Mouse (Mus musculus): Measurements from ENCODE around the gene Zfyve19. TPM values are rescaled to one million over a fixed set of nuclear protein-coding genes. Genes with fewer than 3 reads are reported as not detected.
A peak's percentile ranks its signal among the peaks of the same experiment; 100 is the strongest.

Zfyve19 gene
- polyA plus RNA-seq, 1 experiment = 23.2 TPM

DNA sequence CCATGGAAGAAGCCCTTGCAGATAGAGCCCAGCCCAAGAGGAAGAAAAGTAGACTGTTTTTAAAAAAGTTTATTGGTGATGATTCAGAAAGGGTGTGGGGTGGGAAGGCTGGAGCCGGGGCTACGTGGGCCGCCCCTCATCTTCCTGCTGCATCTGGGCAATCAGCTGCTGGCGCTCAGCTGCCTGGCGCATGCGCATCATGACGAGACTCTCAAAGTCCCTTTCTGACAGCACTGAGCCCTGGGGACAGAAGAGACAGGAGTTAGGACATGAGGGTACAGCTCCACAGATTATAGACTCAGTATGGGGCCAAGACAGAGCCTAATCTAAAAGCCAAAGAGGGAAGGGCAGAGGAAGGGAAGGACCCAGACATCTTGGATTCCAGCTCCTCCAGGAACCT is 36.0 kb upstream of the Zfyve19 start:
- TF ChIP-seq MYOD1 (IDR thresholded peaks at IDR 0.05; ENCODE audit: control insufficient read depth in 1 of 3, insufficient read length in 2 of 3, low read depth in 2 of 3) (no peak), POLR2AphosphoS2 (IDR thresholded peaks at IDR 0.05; ENCODE audit: insufficient read length, low read depth) (no peak), CEBPB (IDR thresholded peaks at IDR 0.05; ENCODE audit: insufficient read depth, poor library complexity, severe bottlenecking) (no peak), MAX (IDR thresholded peaks at IDR 0.05; ENCODE audit: low read depth) (no peak), POLR2A (IDR thresholded peaks at IDR 0.05; ENCODE audit: insufficient read length, low read depth) (no peak), MYOG (IDR thresholded peaks at IDR 0.05; ENCODE audit: control insufficient read depth in 1 of 3, insufficient read depth in 1 of 3, insufficient read length in 2 of 3, low read depth in 2 of 3) (no peak), TCF3 (IDR thresholded peaks at IDR 0.05; ENCODE audit: insufficient read length, low read depth) (no peak), SRF (IDR thresholded peaks at IDR 0.05; ENCODE audit: control insufficient read depth, insufficient read length, low read depth) (no peak)
- Histone ChIP-seq H3K27me3 (ENCODE audit: control insufficient read depth, insufficient read depth, insufficient read length) (no peaks in the 10 kb centered on the region), H3K79me2 (ENCODE audit: control insufficient read depth, insufficient read depth) (peaks cover 8% of the 10 kb centered on the region), H3ac (ENCODE audit: control insufficient read depth, insufficient read length) (no peak overlapping the region), H3K4me3 (no peak overlapping the region), H3K36me3 (ENCODE audit: control insufficient read depth, insufficient read depth) (no peaks in the 10 kb centered on the region), H3K4me2 (ENCODE audit: low read depth) (peak overlapping the region; percentile 80)

DNA sequence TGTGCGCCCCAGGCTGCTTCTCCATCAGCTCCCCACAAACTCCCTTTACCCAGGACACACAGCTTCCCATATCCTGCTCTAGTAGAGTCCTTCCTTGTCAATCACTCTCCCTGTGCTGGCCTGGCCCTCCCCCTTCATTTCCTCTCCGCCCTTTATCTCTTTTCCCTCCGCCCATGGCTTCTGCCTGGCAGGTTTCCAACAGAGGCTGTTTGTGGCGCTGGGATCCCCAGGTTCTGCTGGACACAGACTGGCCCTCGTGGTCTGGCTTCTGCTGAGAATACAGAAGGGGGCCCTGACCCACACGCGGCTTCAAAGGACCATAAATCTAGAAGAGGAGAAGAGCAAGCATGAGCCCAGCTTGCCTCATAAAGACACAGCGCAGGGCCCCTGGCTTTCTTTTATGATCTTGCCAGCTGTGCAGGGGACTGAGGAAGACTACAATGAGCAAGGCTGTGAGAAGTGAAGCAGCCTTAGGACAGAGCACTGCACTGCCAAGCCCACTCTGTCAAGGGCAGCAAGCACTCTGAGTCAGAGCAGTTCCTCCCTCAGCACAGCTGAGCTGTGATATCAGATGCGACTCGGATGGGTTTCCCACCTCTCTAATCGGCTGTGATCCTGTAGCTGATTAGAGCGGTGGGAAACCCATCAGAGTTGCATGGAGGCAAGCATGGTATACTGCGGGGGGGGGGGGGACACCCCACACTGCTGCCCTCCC is 35.4 kb upstream of the Zfyve19 start:
- TF ChIP-seq MYOG (IDR thresholded peaks at IDR 0.05; ENCODE audit: control insufficient read depth in 1 of 3, insufficient read depth in 1 of 3, insufficient read length in 2 of 3, low read depth in 2 of 3) = peak in 1 of 3 experiments; percentile 81
- TF ChIP-seq MYOD1 (IDR thresholded peaks at IDR 0.05; ENCODE audit: control insufficient read depth in 1 of 3, insufficient read length in 2 of 3, low read depth in 2 of 3) = peak in 1 of 3 experiments; percentile 67
- no peak for TF ChIP-seq E2F4 (IDR thresholded peaks at IDR 0.05; ENCODE audit: insufficient read depth)
- Histone ChIP-seq H3K36me3 (ENCODE audit: control insufficient read depth, insufficient read depth) (no peaks in the 10 kb centered on the region), H3ac (ENCODE audit: control insufficient read depth, insufficient read length) (no peak overlapping the region), H3K4me2 (ENCODE audit: low read depth) (peak overlapping the region; percentile 80), H3K4me3 (peak overlapping the region; percentile 29), H3K79me2 (ENCODE audit: control insufficient read depth, insufficient read depth) (peaks cover 8% of the 10 kb centered on the region), H3K27me3 (ENCODE audit: control insufficient read depth, insufficient read depth, insufficient read length) (no peaks in the 10 kb centered on the region)

DNA sequence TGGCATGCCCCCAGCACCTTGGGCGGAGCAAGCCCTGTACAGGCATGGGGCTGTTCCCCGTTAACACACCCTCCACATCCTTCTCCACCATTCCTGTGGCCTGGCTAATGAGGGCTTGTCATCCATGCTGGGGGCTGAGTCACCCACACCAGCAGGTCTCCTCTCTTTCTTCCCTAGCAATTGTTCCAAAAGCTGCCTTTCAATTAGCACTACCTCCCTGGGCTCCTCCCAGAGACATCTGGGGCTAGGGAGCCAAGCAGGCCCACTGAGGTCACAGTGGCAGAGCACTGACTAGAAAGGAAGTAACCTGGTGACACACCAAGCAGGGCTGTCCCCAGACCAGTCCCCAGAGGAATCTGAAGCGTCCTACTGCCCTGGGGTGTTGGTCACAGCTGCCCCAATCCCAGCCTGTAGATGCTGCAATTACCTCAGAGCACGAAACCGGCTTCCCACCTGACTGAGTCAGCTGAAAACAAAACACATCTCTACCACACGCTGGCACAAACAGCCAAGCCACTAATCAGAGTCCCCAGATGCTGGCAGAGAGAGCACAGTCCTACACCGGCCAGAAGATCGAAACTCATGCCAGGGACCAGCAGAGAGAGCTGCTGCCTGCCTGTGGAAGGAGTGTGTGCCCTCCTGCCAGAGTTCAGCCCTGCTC is 34.3 kb upstream of the Zfyve19 start, which contains the start of gene Gm14137:
Gene Gm14137, plus strand, starts transcription at position 519 of the 661 bp plus-strand sequence.
- Histone ChIP-seq H3K36me3 (ENCODE audit: control insufficient read depth, insufficient read depth) (no peaks in the 10 kb centered on the region), H3ac (ENCODE audit: control insufficient read depth, insufficient read length) (no peak within 1 kb of the TSS), H3K79me2 (ENCODE audit: control insufficient read depth, insufficient read depth) (peaks cover 8% of the 10 kb centered on the region), H3K4me3 (peak within 1 kb of the TSS; percentile 29), H3K4me2 (ENCODE audit: low read depth) (peak within 1 kb of the TSS; percentile 80), H3K27me3 (ENCODE audit: control insufficient read depth, insufficient read depth, insufficient read length) (no peaks in the 10 kb centered on the region)
- peak; percentile 4 for TF ChIP-seq USF1 (IDR thresholded peaks at IDR 0.05; ENCODE audit: low read depth)
- TF ChIP-seq TCF12 (IDR thresholded peaks at IDR 0.05; ENCODE audit: insufficient read depth, poor library complexity, severe bottlenecking) = no peak
- TF ChIP-seq CEBPB (IDR thresholded peaks at IDR 0.05; ENCODE audit: insufficient read depth, poor library complexity, severe bottlenecking) = peak; percentile 55
- peak; percentile 32 to 80 (median 38) for TF ChIP-seq MYOG (IDR thresholded peaks at IDR 0.05; ENCODE audit: control insufficient read depth in 1 of 3, insufficient read depth in 1 of 3, insufficient read length in 2 of 3, low read depth in 2 of 3)
- no peak for TF ChIP-seq SRF (IDR thresholded peaks at IDR 0.05; ENCODE audit: control insufficient read depth, insufficient read length, low read depth)
- TF ChIP-seq MYOD1 (IDR thresholded peaks at IDR 0.05; ENCODE audit: control insufficient read depth in 1 of 3, insufficient read length in 2 of 3, low read depth in 2 of 3) = peak in 1 of 3 experiments; percentile 61
- TF ChIP-seq E2F4 (IDR thresholded peaks at IDR 0.05; ENCODE audit: insufficient read depth) = no peak
- TF ChIP-seq REST (IDR thresholded peaks at IDR 0.05; ENCODE audit: insufficient read depth, insufficient read length) = no peak
- TF ChIP-seq POLR2AphosphoS2 (IDR thresholded peaks at IDR 0.05; ENCODE audit: insufficient read length, low read depth) = peak; percentile 38
- TF ChIP-seq MAX (IDR thresholded peaks at IDR 0.05; ENCODE audit: low read depth) = peak; percentile 37
- TF ChIP-seq TCF3 (IDR thresholded peaks at IDR 0.05; ENCODE audit: insufficient read length, low read depth) = peak; percentile 38
- TF ChIP-seq POLR2A (IDR thresholded peaks at IDR 0.05; ENCODE audit: insufficient read length, low read depth) = peak; percentile 32

- H3K27me3 ChIP-seq (ENCODE audit: control insufficient read depth, insufficient read depth, insufficient read length) = no peaks in the 10 kb centered on the region
- TF ChIP-seq MYOD1 (IDR thresholded peaks at IDR 0.05; ENCODE audit: control insufficient read depth in 1 of 3, insufficient read length in 2 of 3, low read depth in 2 of 3) (no peak), POLR2AphosphoS2 (IDR thresholded peaks at IDR 0.05; ENCODE audit: insufficient read length, low read depth) (no peak), SRF (IDR thresholded peaks at IDR 0.05; ENCODE audit: control insufficient read depth, insufficient read length, low read depth) (no peak), POLR2A (IDR thresholded peaks at IDR 0.05; ENCODE audit: insufficient read length, low read depth) (peak; percentile 7), MAX (IDR thresholded peaks at IDR 0.05; ENCODE audit: low read depth) (no peak), E2F4 (IDR thresholded peaks at IDR 0.05; ENCODE audit: insufficient read depth) (no peak)
These were observed 33.6 kb upstream of the Zfyve19 start for GRCm38 (mm10) chr2:119174866-119175265.

DNA sequence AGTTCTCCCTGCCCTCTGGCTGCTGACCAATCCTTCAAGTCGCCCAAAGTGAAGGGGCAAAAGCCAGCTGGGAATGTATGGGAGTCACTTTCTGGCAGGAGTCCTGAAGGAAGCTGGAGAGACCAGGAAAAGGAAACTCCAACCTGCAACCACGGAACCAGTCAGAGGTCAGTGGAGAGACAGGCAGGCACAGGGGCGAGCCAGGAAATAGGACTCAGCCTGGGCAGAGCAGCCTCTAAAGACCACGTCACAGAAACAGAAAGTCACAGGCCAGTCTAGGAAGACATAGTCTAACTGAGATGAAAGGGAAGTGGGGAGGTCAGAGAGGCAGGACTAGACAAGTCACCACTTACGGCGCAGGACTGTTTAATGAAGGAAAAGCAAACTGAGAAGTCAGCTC is 32.8 kb upstream of the Zfyve19 start:
- Histone ChIP-seq H3K79me2 (ENCODE audit: control insufficient read depth, insufficient read depth) (peaks cover 8% of the 10 kb centered on the region), H3K36me3 (ENCODE audit: control insufficient read depth, insufficient read depth) (no peaks in the 10 kb centered on the region), H3K4me2 (ENCODE audit: low read depth) (peak overlapping the region; percentile 80), H3K4me3 (peak overlapping the region; percentile 29), H3ac (ENCODE audit: control insufficient read depth, insufficient read length) (no peak overlapping the region), H3K27me3 (ENCODE audit: control insufficient read depth, insufficient read depth, insufficient read length) (no peaks in the 10 kb centered on the region)
- TF ChIP-seq POLR2A (IDR thresholded peaks at IDR 0.05; ENCODE audit: insufficient read length, low read depth) (no peak), SRF (IDR thresholded peaks at IDR 0.05; ENCODE audit: control insufficient read depth, insufficient read length, low read depth) (no peak), MYOG (IDR thresholded peaks at IDR 0.05; ENCODE audit: control insufficient read depth in 1 of 3, insufficient read depth in 1 of 3, insufficient read length in 2 of 3, low read depth in 2 of 3) (peak in 1 of 3 experiments; percentile 42), POLR2AphosphoS2 (IDR thresholded peaks at IDR 0.05; ENCODE audit: insufficient read length, low read depth) (no peak), CEBPB (IDR thresholded peaks at IDR 0.05; ENCODE audit: insufficient read depth, poor library complexity, severe bottlenecking) (no peak), TCF3 (IDR thresholded peaks at IDR 0.05; ENCODE audit: insufficient read length, low read depth) (no peak)

More at GRCm38 (mm10) chr2:119174866-119175265, 33.6 kb upstream of the Zfyve19 start:
- no peak overlapping the region for H3ac ChIP-seq (ENCODE audit: control insufficient read depth, insufficient read length)
- H3K4me2 ChIP-seq (ENCODE audit: low read depth) = peak overlapping the region; percentile 80
- H3K4me3 ChIP-seq = peak overlapping the region; percentile 29
- no peaks in the 10 kb centered on the region for H3K36me3 ChIP-seq (ENCODE audit: control insufficient read depth, insufficient read depth)
- H3K79me2 ChIP-seq (ENCODE audit: control insufficient read depth, insufficient read depth) = peaks cover 8% of the 10 kb centered on the region

All from myocyte (in vitro differentiated cells).